Mouse (Mus musculus) ES-Bruce4 (cell line): ENCODE data around the gene Adprhl1.

ENCODE experiments used
- CTCF ChIP-seq: IDR thresholded peaks from one replicate; pipeline ENCODE4 v1.8.1; 2011; ENCODE audit warnings: low read depth, low read length
- POLR2A ChIP-seq: IDR thresholded peaks from one replicate; pipeline ENCODE4 v1.8.1; 2011; ENCODE audit warnings: low read length; ENCODE audit not compliant: insufficient read depth

DNA sequence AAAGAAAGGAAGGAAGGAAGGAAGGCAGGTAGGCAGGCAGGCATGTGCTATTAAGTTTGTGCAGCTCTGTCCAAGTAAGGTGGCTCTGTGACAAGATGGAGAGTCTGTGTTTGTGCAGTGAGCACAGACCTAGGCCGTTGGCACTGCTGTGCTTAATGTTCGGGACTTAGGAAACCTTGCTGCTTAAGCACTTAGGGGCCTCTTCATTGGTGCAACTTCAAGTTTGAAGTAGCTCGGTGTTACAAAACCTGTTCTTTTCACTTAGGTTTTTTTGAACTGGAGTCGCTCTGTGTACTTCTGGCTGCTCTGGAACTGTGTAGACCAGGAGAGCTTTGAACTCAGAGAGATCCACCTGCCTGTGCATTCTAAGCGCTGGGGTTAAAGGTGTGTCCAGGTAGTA lies 18.9 kb upstream of the Adprhl1 start:
- TF ChIP-seq POLR2A (no peak), CTCF (no peak)
